Mouse (Mus musculus): ENCODE measurements around the gene Kcnk2.

GRCm38 (mm10) chr1:189232829-189233228 is 169.2 kb downstream of the Kcnk2 start:
- TF ChIP-seq CTCF (IDR thresholded peaks at IDR 0.05; ENCODE audit: low read depth) (no peak), EP300 (optimal IDR thresholded peaks at IDR 0.05) (no peak)

Data from stomach, postnatal 0 days (tissue).